Mouse (Mus musculus) layer of hippocampus, adult 9-10 months (tissue): ENCODE measurements around the gene Armc7.
"Not testable (repeated sequence)": the region's sequence is repeated elsewhere in the genome, so short reads cannot be mapped to it uniquely, and the experiment has no call there.

ENCODE experiments used
- DNase-seq: peaks from one replicate; pipeline ENCODE4 v3.0.0; 2022; ENCODE audit warnings: low spot score

Gene Armc7

GRCm38 (mm10) chr11:115455619-115456018 is 19.8 kb upstream of the Armc7 start:
- DNase-seq: no peak

- DNase-seq: no peak
Observed at GRCm38 (mm10) chr11:115456182-115456581, 19.3 kb upstream of the Armc7 start.

- DNase-seq: no peak
Observed at GRCm38 (mm10) chr11:115457405-115457804, 18.1 kb upstream of the Armc7 start.

GRCm38 (mm10) chr11:115460976-115461375 is 14.5 kb upstream of the Armc7 start:
- DNase-seq: no peak

- DNase-seq: no peak
Observed at GRCm38 (mm10) chr11:115461846-115462242, 13.6 kb upstream of the Armc7 start.

GRCm38 (mm10) chr11:115462243-115462891 is 13.1 kb upstream of the Armc7 start, which contains the start of gene Slc16a5:
Gene Slc16a5 (plus strand): TSS chr11:115462474.
- DNase-seq: no peak

GRCm38 (mm10) chr11:115463397-115463796 is 12.1 kb upstream of the Armc7 start:
- no peak for DNase-seq

GRCm38 (mm10) chr11:115464851-115465250 is 10.6 kb upstream of the Armc7 start:
- DNase-seq: no peak

GRCm38 (mm10) chr11:115467217-115467618 is 8.2 kb upstream of the Armc7 start:
- DNase-seq: no peak

- no peak for DNase-seq
Observed at GRCm38 (mm10) chr11:115472183-115472582, 3.3 kb upstream of the Armc7 start.

GRCm38 (mm10) chr11:115473626-115474275 is 1.7 kb upstream of the Armc7 start:
- DNase-seq: peak; percentile 99

GRCm38 (mm10) chr11:115475758-115476237 is 331 bp downstream of the Armc7 start:
- DNase-seq: no peak

- DNase-seq: not testable (repeated sequence)
Observed at GRCm38 (mm10) chr11:115476630-115477029, 1.2 kb downstream of the Armc7 start.

- not testable (repeated sequence) for DNase-seq
Observed at GRCm38 (mm10) chr11:115477388-115477787, 1.9 kb downstream of the Armc7 start.

GRCm38 (mm10) chr11:115478296-115478938 is 3.0 kb downstream of the Armc7 start:
- DNase-seq: no peak

- DNase-seq: peak; percentile 72
Observed at GRCm38 (mm10) chr11:115481553-115482259, 6.2 kb downstream of the Armc7 start.

GRCm38 (mm10) chr11:115483278-115483677 is 7.8 kb downstream of the Armc7 start:
- no peak for DNase-seq

GRCm38 (mm10) chr11:115483726-115484125 is 8.3 kb downstream of the Armc7 start:
- peak; percentile 85 for DNase-seq

GRCm38 (mm10) chr11:115485155-115485554 is 9.7 kb downstream of the Armc7 start:
- DNase-seq: no peak

GRCm38 (mm10) chr11:115488551-115489104 is 13.2 kb downstream of the Armc7 start:
- DNase-seq: no peak

- no peak for DNase-seq
Observed at GRCm38 (mm10) chr11:115490441-115491355, 15.2 kb downstream of the Armc7 start.
